Comparison of ENCODE assay signal across 8 mouse cellular contexts in the genomic region with DNA sequence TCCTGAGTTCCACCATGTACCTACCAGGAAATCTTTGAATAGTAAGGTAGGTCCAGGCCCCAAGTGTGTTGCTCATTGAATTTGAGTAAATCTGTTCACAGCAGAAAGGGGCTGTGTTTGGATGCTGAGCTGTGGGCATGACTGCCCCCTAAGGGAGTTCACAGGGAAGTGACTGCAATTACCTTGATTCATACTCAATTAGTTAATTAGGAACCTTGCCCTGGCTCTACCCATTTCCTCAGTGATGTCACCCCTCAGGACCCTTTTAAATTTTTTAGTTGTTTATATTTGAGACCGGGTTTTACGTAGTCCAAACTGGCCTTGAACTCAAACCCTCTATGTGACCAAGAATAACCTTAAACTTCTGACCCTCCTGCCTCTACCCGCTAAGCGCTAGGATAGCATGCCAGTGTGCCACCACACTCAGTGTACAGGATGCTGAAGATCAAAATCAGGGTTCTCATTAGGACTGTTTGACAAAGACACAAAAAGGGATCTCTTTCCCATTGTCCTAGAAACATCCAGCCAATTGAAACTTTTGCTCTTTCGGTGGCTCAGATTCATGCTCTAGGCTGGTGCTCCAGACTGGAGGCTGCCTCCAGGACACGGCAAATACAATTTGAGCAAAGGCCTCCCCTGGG. TPM values are rescaled to one million over a fixed set of nuclear protein-coding genes. Genes with fewer than 3 reads are reported as not detected.
DNase-seq lines count a peak whose midpoint lies in the region; ATAC-seq and TF ChIP-seq lines count a peak whose summit lies in the region.

No protein-coding gene starts in this region.

- H3K9me3 ChIP-seq in embryonic facial prominence, embryonic 11.5 days (replicated peaks; ENCODE audit: control insufficient read depth, low read length): no peaks in the 10 kb centered on the region
- H3K9me3 ChIP-seq in limb, embryonic 10.5 days (replicated peaks): no peaks in the 10 kb centered on the region
- no peaks in the 10 kb centered on the region for H3K9me3 ChIP-seq in neural tube, embryonic 15.5 days (replicated peaks)

- H3K27ac ChIP-seq in liver, adult 2 months (replicated peaks; ENCODE audit: insufficient read depth, low read depth, low read length): peak overlapping the region; percentile 26; the same call in 1 of the 2 replicates
- peak overlapping the region; percentile 53; the same call in 1 of the 2 replicates for H3K27ac ChIP-seq in embryonic facial prominence, embryonic 11.5 days (replicated peaks; ENCODE audit: low read depth, low read length)
- H3K27ac ChIP-seq in limb, embryonic 10.5 days: peak overlapping the region; percentile 89
- peak overlapping the region; percentile 51 for H3K27ac ChIP-seq in neural tube, embryonic 15.5 days (replicated peaks)

- DNase-seq in liver, adult 2 months (ENCODE audit: extremely low read depth, low read depth, low spot score): no peak
- no peak for DNase-seq in liver
- DNase-seq in embryonic facial prominence, embryonic 11.5 days (ENCODE audit: low spot score): peak; percentile 33
- DNase-seq in limb, embryonic 10.5 days (ENCODE audit: low spot score): no peak
- no peak for DNase-seq in frontal cortex, postnatal 10 days (ENCODE audit: low spot score in 2 of 2)
- no peak for DNase-seq in cerebellum, adult 9-11 months
- DNase-seq in layer of hippocampus, postnatal 25 days (ENCODE audit: extremely low spot score in 1 of 2, low spot score in 1 of 2): no peak

- no peaks in the 10 kb centered on the region for H3K27me3 ChIP-seq in liver, adult 2 months (ENCODE audit: control insufficient read depth, insufficient read depth, low read length)
- no peaks in the 10 kb centered on the region for H3K27me3 ChIP-seq in embryonic facial prominence, embryonic 11.5 days (ENCODE audit: control insufficient read depth, insufficient read depth, low read length)
- H3K27me3 ChIP-seq in limb, embryonic 10.5 days (ENCODE audit: low read depth, poor library complexity, severe bottlenecking): no peaks in the 10 kb centered on the region
- H3K27me3 ChIP-seq in neural tube, embryonic 15.5 days (replicated peaks): no peaks in the 10 kb centered on the region

- peak overlapping the region; percentile 63; the same call in 1 of the 2 replicates for H3K4me3 ChIP-seq in liver, adult 2 months (ENCODE audit: insufficient read depth, low read depth, low read length)
- H3K4me3 ChIP-seq in embryonic facial prominence, embryonic 11.5 days (ENCODE audit: low read depth, low read length): peak overlapping the region; percentile 61
- H3K4me3 ChIP-seq in limb, embryonic 10.5 days: peak overlapping the region; percentile 70
- peak overlapping the region; percentile 69 for H3K4me3 ChIP-seq in neural tube, embryonic 15.5 days (replicated peaks)

- no peak for TF ChIP-seq POLR2A in liver, adult 2 months (IDR thresholded peaks at IDR 0.05; ENCODE audit: extremely low read depth, insufficient read depth, low read length)

- ATAC-seq in embryonic facial prominence, embryonic 11.5 days (replicated peaks; ENCODE audit: insufficient number of reproducible peaks, low FRiP score, low TSS enrichment, low read depth): peak; percentile 27
- ATAC-seq in neural tube, embryonic 15.5 days (ENCODE audit: low FRiP score): 0 out of 2 replicates have a peak, but pooled peaks have one; percentile 23

- H3K9ac ChIP-seq in liver, adult 2 months (ENCODE audit: low read depth, low read length): peak overlapping the region; percentile 16
- H3K9ac ChIP-seq in embryonic facial prominence, embryonic 11.5 days (replicated peaks; ENCODE audit: low read length): peak overlapping the region; percentile 86
- H3K9ac ChIP-seq in neural tube, embryonic 15.5 days (replicated peaks): peak overlapping the region; percentile 77

- peaks cover 6% of the 10 kb centered on the region for H3K4me1 ChIP-seq in liver, adult 2 months (ENCODE audit: control insufficient read depth, insufficient read depth, low read length)
- no peaks in the 10 kb centered on the region for H3K4me1 ChIP-seq in embryonic facial prominence, embryonic 11.5 days (ENCODE audit: control insufficient read depth, insufficient read depth, low read length)
- H3K4me1 ChIP-seq in limb, embryonic 10.5 days: peaks cover 23% of the 10 kb centered on the region
- peaks cover 26% of the 10 kb centered on the region for H3K4me1 ChIP-seq in neural tube, embryonic 15.5 days

- no peaks in the 10 kb centered on the region for H3K79me2 ChIP-seq in liver, adult 2 months (ENCODE audit: control insufficient read depth, insufficient read depth, low read length)

- H3K36me3 ChIP-seq in liver, adult 2 months (ENCODE audit: control insufficient read depth, insufficient read depth, low read length): no peaks in the 10 kb centered on the region
- H3K36me3 ChIP-seq in embryonic facial prominence, embryonic 11.5 days (replicated peaks; ENCODE audit: control insufficient read depth, insufficient read depth, low read depth, low read length): no peaks in the 10 kb centered on the region
- peaks cover 24% of the 10 kb centered on the region for H3K36me3 ChIP-seq in limb, embryonic 10.5 days
- H3K36me3 ChIP-seq in neural tube, embryonic 15.5 days: peaks cover 5% of the 10 kb centered on the region; the same call in 1 of the 2 replicates

- peak; percentile 31; the same call in 1 of the 2 replicates for TF ChIP-seq CTCF in liver, adult 2 months (IDR thresholded peaks at IDR 0.05; ENCODE audit: low read depth, low read length)

- peak overlapping the region; percentile 82 for H3K4me2 ChIP-seq in embryonic facial prominence, embryonic 11.5 days (ENCODE audit: low read depth, low read length)
- H3K4me2 ChIP-seq in neural tube, embryonic 15.5 days: peak overlapping the region; percentile 99

- WGBS in liver, adult 2 months: 6% methylated on average over 6 of the region's 6 CpGs
- 3% methylated on average over 6 of the region's 6 CpGs for WGBS in embryonic facial prominence, embryonic 11.5 days
- 9% methylated on average over 6 of the region's 6 CpGs for WGBS in limb, embryonic 10.5 days
- WGBS in neural tube, embryonic 15.5 days: 10% methylated on average over 6 of the region's 6 CpGs

RNA-seq across cellular contexts. Expression of a gene that starts 0.5 kb away (rescaled TPM):
- 0.67 TPM in 1 of 2 replicates, not detected in the other for total RNA-seq in liver, adult 2 months (2014; rRNA removed)
- polyA plus RNA-seq in liver, adult 2 months (2012; rRNA removed): 0.52 and 0.87 TPM in 2 replicates
- polyA plus RNA-seq in embryonic facial prominence, embryonic 11.5 days (2014; fragmentation: Nextera tagmentation; extraction: Ambion mirVana): 22.9 and 24.9 TPM in 2 replicates
- 30.9 and 40.1 TPM in 2 replicates for polyA plus RNA-seq in limb, embryonic 10.5 days (2016; fragmentation: Nextera tagmentation; extraction: Ambion mirVana)
- 12.7 and 15.2 TPM in 2 replicates for polyA plus RNA-seq in neural tube, embryonic 15.5 days (2015; fragmentation: Nextera tagmentation; extraction: Ambion mirVana)
- total RNA-seq in layer of hippocampus, postnatal 25 days (2021): 10 to 100 TPM; 17.4 to 17.8 TPM

RNA-seq across cellular contexts. Expression of a gene that starts 11.7 kb away (rescaled TPM):
- 147 and 154 TPM in 2 replicates for total RNA-seq in liver, adult 2 months (2014; rRNA removed)
- polyA plus RNA-seq in liver, adult 2 months (2012; rRNA removed): 24.5 and 28.3 TPM in 2 replicates
- polyA plus RNA-seq in embryonic facial prominence, embryonic 11.5 days (2014; fragmentation: Nextera tagmentation; extraction: Ambion mirVana): 582 and 608 TPM in 2 replicates
- polyA plus RNA-seq in limb, embryonic 10.5 days (2016; fragmentation: Nextera tagmentation; extraction: Ambion mirVana): 536 and 605 TPM in 2 replicates
- polyA plus RNA-seq in neural tube, embryonic 15.5 days (2015; fragmentation: Nextera tagmentation; extraction: Ambion mirVana): 337 and 386 TPM in 2 replicates
- total RNA-seq in layer of hippocampus, postnatal 25 days (2021): 100 to 1,000 TPM; 191 to 202 TPM

RNA-seq across cellular contexts. Expression of a gene that starts 49.6 kb away (rescaled TPM):
- 16.3 and 16.5 TPM in 2 replicates for total RNA-seq in liver, adult 2 months (2014; rRNA removed)
- polyA plus RNA-seq in liver, adult 2 months (2012; rRNA removed): 6.7 and 6.9 TPM in 2 replicates
- 11.1 and 11.8 TPM in 2 replicates for polyA plus RNA-seq in embryonic facial prominence, embryonic 11.5 days (2014; fragmentation: Nextera tagmentation; extraction: Ambion mirVana)
- 13.4 and 13.7 TPM in 2 replicates for polyA plus RNA-seq in limb, embryonic 10.5 days (2016; fragmentation: Nextera tagmentation; extraction: Ambion mirVana)
- polyA plus RNA-seq in neural tube, embryonic 15.5 days (2015; fragmentation: Nextera tagmentation; extraction: Ambion mirVana): 14.4 and 16.8 TPM in 2 replicates
- total RNA-seq in layer of hippocampus, postnatal 25 days (2021): 10 to 100 TPM; 58.2 to 58.9 TPM

Comparison
In these comparisons a context has a peak if more than half of its experiments do, and no peak if none do; other contexts are left out.
1. H3K27ac ChIP-seq: peak in every context shown above with its lines; median percentile 89 in limb, embryonic 10.5 days; 53 in embryonic facial prominence, embryonic 11.5 days; 51 in neural tube, embryonic 15.5 days; 26 in liver, adult 2 months.
2. H3K9ac ChIP-seq: peak in every context shown above with its lines; median percentile 86 in embryonic facial prominence, embryonic 11.5 days; 77 in neural tube, embryonic 15.5 days; 16 in liver, adult 2 months.
3. RNA of a gene that starts 11.7 kb away (polyA plus RNA-seq): 582 to 608 TPM in embryonic facial prominence, embryonic 11.5 days, 536 to 605 TPM in limb, embryonic 10.5 days and 337 to 386 TPM in neural tube, embryonic 15.5 days; 24.5 to 28.3 TPM in liver, adult 2 months; every median in the first group is over 10 times any median in the second.
4. Peak in every context shown above with its lines, with median percentiles within 50 percentile points of each other: H3K4me3 ChIP-seq.